Mouse (Mus musculus) left cerebral cortex, postnatal 4 days (tissue): Measurements from ENCODE around the gene Slf1. TPM values are rescaled to one million over a fixed set of nuclear protein-coding genes. Genes with fewer than 3 reads are reported as not detected.
A peak's percentile ranks its signal among the peaks of the same experiment; 100 is the strongest.
"Not testable (repeated sequence)": the region's sequence is repeated elsewhere in the genome, so short reads cannot be mapped to it uniquely, and the experiment has no call there.

Experiments used
- DNase-seq: peaks from one replicate; pipeline ENCODE4 v3.0.0-alpha.2; 2022
- intact Hi-C: fragments of 180-260 bp; cut with DNase I; formaldehyde crosslinking; loops from one replicate; pipeline ENCODE4 v1.15.1; 2025
- total RNA-seq, 2 experiments: library from RNA; stranded (reverse); gene quantifications; 2 replicates each; pipeline ENCODE4 v1.2.3; 2021

Gene Slf1
- total RNA-seq, result 10 to 100 TPM; 39.2 to 42.4 TPM

DNA sequence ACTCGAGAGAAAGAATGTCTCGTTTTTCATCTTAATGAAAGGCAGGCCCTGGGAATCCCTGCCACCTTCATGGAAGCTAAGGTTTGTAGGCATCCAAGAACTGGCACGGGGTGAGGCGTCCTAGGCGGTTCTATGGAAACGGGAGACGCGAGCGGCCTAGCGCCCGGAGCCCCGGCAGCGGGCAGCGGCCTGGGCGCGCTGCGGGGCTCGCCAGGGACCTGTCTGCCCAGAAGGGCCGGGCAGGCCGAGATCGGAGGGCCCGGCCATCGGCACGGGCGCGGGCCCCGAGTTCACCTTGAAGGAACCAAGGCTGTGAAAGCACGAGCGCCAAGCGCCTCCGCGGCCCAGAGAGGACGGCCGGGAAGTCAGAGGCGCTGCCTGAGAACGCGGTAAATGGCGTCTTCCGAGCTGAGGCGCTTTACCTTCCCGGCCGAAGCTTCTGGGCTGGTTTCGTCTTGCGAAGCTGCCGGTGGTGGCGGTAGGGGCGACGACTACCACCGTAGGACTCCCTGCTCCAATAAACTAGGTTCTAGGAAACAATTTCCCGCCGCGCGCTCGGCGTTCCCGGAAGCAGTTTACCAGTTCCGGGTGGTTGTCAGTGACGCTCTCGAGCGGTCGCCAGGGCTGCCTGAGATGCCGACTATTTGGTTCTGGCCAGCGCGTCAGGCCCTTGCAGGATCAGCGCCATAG is at the start of gene Slf1, which contains the start of gene 2210408I21Rik:
Slf1 (minus strand) TSS at position 543 of the 690 bp plus-strand sequence.
2210408I21Rik (plus strand) TSS at position 610 of the 690 bp plus-strand sequence.
- DNase-seq, result peak; percentile 91
- intact Hi-C loops, result loop anchor here (10.0 kb wide), 1 partner anchor 1060 kb away; the partner anchor contains the start of gene Nr2f1

GRCm38 (mm10) chr13:77177931-77178330 is 42.7 kb upstream of the Slf1 start:
- DNase-seq, result no peak
- intact Hi-C loops, result no loop called here

GRCm38 (mm10) chr13:77140890-77141289 is 5.6 kb upstream of the Slf1 start:
- intact Hi-C loops, result no loop called here

DNA sequence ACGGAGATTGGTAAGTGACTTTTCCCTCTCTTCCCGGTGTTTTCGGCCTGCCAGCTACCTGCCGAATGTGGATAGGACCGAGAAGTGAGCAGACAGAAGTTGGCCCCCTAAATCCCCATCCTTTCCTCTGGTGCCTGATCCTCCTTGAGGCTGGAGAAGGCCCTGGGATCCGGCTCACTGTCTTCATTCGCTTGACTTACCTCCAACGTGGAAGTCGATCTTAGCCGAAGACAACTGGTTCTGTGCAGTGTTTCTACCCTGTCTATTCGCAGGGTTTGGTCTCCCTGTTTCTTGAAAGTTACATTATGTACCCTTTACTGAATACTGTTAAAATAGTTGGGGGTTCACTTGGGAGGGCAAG is 328 bp upstream of the Slf1 start:
- DNase-seq, result no peak
- intact Hi-C loops, result loop anchor here (10.0 kb wide), 1 partner anchor 1059 kb away; the partner anchor contains the start of gene Nr2f1

More at GRCm38 (mm10) chr13:77140890-77141289, 5.6 kb upstream of the Slf1 start:
- DNase-seq, result no peak

- DNase-seq, result no peak
- intact Hi-C loops, result loop anchor here (10.0 kb wide), 1 partner anchor 1064 kb away; the partner anchor contains the start of gene Nr2f1
These were observed 4.1 kb downstream of the Slf1 start for GRCm38 (mm10) chr13:77131132-77131531.

- DNase-seq, result no peak
- intact Hi-C loops, result no loop called here
These were observed 7.0 kb downstream of the Slf1 start for GRCm38 (mm10) chr13:77128240-77128639.

DNA sequence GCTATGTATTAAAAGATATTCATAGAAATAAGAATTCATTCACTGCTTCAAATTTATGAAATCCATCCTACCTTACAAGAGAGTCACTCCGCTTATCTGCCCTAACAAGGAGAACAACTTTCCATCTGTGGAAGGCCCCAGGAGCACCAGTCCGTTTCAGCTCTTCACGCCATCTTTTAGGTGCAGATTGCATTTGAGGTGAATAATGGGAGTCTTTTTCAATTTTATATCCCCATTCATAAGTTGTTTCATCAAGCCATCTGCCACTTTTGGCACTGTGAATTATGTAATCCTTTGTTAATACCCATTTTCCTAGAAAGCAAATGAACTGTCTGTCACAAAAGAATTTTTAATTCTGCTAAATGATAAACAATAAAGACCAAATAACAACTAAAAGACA is 10.1 kb downstream of the Slf1 start:
- intact Hi-C loops, result no loop called here
- DNase-seq, result no peak

- intact Hi-C loops, result no loop called here
- DNase-seq, result no peak
These were observed 16.6 kb downstream of the Slf1 start for GRCm38 (mm10) chr13:77118695-77119094.

- no peak for DNase-seq
- intact Hi-C loops, result no loop called here
These were observed 27.5 kb downstream of the Slf1 start for GRCm38 (mm10) chr13:77107734-77108133.

DNA sequence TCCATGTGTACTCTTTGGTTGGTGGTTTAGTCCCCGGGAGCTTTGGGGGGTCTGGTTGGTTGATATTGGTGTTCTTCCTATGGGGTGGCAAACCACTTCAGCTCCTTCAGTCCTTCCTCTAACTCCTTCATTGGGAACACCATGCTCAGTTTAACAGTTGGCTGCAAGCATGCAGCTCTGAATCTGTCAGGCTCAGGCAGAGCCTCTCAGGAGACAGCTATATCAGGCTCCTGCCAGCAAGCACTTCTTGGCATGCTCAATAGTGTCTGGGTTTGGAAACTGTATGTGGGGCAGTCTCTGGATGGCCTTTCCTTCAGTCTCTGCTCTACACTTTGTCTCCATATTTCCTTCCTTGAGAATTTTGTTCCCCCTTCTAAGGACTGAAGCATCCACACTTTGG is 42.4 kb downstream of the Slf1 start:
- DNase-seq, intact Hi-C loops: not testable (repeated sequence)

DNA sequence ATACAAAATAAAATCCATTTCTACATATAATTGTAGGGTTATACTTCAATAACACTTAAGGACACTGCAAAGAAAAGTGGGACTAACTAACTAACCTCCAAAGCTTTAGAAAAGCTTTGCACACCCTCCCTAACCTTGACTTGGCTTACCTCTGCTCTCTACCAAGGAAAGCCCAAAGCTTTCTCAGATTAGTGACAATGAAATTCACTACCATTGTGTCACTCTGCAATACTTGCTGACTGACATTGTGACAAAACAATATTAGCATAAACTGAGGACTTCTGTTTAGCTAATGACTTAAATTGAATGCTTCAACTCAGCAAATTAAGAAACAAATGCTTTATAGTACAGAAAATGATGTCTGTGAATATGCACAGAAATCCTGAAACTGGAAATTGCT is 63.2 kb downstream of the Slf1 start:
- DNase-seq, result no peak
- intact Hi-C loops, result no loop called here

GRCm38 (mm10) chr13:77068847-77069246 is 66.4 kb downstream of the Slf1 start:
- intact Hi-C loops, result no loop called here
- DNase-seq, result no peak

DNA sequence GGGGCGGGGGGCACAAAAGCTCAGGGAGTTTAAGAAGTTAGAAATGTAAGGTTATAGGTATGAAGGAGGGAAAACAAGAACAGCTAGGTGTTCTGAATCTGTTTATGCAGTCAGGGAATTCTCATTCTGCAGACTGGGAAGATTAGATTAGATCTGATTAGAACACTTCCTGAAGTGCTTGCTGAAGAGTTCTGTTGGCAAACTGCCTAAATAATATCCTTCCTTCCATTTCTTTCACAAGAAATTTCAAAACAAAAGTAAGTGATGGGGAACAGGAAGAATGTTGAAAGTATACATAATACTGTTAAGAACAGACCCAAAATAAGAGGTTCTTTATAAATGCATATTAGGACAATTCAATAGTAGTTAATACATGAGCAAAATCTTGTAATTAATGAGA is 72.1 kb downstream of the Slf1 start:
- DNase-seq, result no peak

DNA sequence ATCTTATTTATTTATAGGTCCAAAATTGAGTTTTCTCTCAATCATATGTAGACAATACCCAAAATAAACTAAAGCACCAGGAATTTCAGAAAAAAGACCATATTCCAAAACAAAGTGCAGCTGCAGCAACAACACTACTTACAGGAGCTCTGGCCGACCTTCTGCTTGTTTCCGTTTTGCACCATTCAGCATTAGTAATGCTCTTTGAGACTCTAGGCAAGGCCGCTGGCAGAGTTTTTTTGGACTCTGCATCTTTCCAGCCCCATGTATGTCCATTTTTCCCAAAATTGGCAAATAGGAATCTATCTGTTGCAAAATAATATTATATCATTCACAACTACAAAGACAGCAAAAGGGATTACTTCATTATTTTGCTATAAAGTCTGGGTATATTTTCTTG is 85.5 kb downstream of the Slf1 start:
- no peak for DNase-seq
- intact Hi-C loops, result loop anchor here (5.0 to 10.0 kb wide), 3 partner anchors 205 to 1143 kb away; no protein-coding TSS in a partner anchor

More for the DNA sequence above, 72.1 kb downstream of the Slf1 start:
- intact Hi-C loops, result no loop called here

GRCm38 (mm10) chr13:77048461-77048860 is 86.8 kb downstream of the Slf1 start:
- intact Hi-C loops, result loop anchor here (5.0 to 10.0 kb wide), 3 partner anchors 204 to 1144 kb away; no protein-coding TSS in a partner anchor
- peak; percentile 20 for DNase-seq

- DNase-seq, result peak; percentile 37
- intact Hi-C loops, result loop anchor here (5.0 to 10.0 kb wide), 3 partner anchors 203 to 1145 kb away; no protein-coding TSS in a partner anchor
These were observed 87.9 kb downstream of the Slf1 start for GRCm38 (mm10) chr13:77047179-77047931.

DNA sequence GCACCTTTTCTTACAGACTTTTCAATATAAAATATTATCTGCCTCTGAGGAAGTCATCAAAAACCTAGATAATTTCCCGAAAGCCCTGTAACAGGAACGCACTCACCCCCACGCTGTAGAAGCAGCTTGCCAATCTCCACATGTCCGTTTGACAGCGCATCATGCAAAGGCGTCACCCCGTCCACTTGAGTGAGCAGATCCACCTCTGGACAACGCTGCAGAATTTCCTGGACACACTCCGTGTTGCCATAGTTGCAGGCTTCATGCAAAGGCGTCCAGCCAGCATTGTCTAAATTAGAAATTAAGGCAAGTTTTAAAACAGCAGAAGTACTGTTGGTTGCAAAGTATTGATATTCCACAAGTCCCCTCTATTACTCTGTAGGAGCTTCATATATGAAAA is 88.9 kb downstream of the Slf1 start:
- intact Hi-C loops, result loop anchor here (5.0 to 10.0 kb wide), 3 partner anchors 202 to 1146 kb away; no protein-coding TSS in a partner anchor
- peak; percentile 64 for DNase-seq

- DNase-seq, result no peak
- intact Hi-C loops, result loop anchor here (5.0 to 10.0 kb wide), 3 partner anchors 201 to 1147 kb away; no protein-coding TSS in a partner anchor
These were observed 89.9 kb downstream of the Slf1 start for GRCm38 (mm10) chr13:77045375-77045774.

- intact Hi-C loops, result loop anchor here (10.0 kb wide), 2 partner anchors 199 to 351 kb away; no protein-coding TSS in a partner anchor
- DNase-seq, result no peak
These were observed 91.9 kb downstream of the Slf1 start for GRCm38 (mm10) chr13:77043375-77043774.

DNA sequence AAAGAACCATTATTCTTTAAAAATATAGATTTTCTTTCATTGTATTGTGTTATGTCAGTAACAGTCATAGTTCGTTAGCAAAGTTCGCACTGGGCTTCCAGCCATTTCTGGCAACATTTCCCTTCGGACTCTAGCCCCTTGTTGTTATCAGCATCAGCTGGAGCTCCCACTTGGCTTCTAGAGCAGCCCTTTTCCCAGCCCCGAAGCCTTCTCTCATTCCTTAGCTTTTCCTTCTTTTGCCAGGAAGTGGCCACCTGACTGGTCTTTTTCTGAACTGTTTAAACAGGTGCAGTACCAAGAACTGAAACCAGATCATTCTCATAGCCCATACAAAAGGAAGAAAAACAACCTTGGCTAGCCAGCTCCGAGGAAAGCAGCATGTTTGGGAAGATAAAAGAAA is 105.7 kb downstream of the Slf1 start:
- intact Hi-C loops, result no loop called here
- DNase-seq, result no peak

DNA sequence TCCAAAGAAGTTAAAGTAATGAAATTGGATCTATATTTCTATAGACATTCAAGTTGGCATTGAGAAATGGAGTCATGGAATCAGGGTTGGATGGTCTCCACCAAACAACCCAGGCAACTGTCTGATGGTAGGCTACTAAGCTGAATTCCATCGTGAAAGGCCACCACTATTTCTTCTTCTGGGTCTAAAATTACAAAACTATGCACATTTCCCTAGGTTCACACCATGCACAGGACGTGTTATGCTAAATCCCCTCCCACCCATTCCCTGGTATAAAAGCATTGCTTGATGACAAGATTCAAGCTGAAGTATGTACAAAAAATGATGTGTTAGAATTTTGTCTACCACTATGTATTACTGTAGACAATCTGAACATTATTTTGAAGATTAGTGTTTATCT is 116.4 kb downstream of the Slf1 start:
- intact Hi-C loops, result loop anchor here (10.0 kb wide), 1 partner anchor 484 kb away; no protein-coding TSS in a partner anchor
- DNase-seq, result no peak
